Mouse (Mus musculus): ENCODE results near the gene Slc25a45.

The Slc25a45 gene

DNA sequence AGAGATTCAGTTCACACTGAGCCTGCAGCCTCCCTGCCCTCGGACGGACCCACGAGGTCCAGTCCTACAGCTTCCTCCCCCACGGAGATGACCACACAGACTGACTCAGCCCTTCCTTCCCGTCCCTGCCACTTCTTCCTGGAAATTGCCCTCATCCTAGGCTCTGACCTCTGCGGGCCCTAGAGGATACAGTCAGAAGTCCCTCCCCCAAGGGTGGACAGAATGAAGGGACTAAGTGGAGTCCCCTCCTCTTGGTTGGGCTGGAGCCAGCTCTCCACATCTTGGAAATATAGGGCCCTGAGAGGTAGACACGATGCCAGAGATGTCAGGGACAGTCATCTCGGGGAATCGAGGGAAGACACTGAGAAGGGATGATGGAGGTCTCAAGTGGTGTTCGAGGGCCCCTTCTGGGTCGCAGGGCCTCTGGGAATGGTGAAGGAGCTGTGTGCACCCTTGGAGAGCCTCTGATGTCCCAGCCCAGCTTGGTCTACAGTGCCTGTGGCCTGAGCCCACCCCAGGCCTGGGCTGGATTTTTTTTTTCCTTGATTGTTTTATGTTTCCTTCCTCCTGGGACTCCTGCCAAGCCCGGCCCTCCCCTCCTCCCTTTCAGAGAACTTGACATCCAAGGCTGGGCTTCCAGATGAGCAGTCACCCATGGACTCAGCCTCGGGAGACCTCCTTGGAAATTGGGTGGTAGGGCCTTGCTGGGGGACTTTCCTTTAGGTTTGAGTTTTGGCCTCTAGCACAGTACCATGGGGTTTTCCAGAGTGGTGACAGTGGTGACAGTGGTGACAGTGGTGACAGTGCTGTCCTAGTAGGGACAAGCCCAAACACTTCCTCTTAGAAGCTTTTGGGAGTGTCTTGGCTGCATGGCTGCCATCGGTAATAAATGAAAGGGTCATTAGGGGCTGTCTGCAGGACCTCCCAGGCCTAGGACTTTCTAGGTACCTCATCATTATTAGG lies 52.3 kb downstream of the Slc25a45 start:
- no peak for DNase-seq (ENCODE audit: low spot score)

DNA sequence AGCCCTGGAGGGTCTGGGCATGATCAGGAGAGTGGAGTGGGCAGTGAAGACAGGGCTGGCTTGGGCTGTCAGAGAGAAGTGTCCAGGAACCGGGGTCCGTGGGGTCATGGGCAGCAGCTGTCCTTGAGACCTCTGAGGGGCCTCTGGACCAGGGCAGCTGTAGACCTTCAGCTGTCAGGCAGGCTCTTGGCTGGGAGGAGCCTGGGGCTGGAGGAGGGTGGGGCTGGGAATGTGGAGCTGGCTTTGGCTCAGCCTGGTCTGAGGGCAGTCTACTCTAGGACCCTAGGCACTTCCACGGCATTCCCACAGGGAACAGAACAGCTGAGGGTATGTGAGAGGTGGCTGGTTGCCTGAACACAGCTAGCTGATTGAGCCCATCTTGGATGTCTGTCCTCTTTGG lies 57.7 kb downstream of the Slc25a45 start:
- DNase-seq (ENCODE audit: low spot score) = no peak
